ENCODE assay signal across 14 mouse cellular contexts in genomic region chr17:86778147-86778546, GRCm38 (mm10). TPM values are rescaled to one million over a fixed set of nuclear protein-coding genes. Genes with fewer than 3 reads are reported as not detected.
"Had no signal": no experiment of that assay in that cellular context is flagged by ENCODE, and none has a peak within 500 bp of the region (broad histone marks: within the 10 kb centered on the region; RNA-seq: fewer than 3 reads in every experiment).

No protein-coding gene starts in this region.

- H3K27me3 ChIP-seq: limb, embryonic 13.5 days; midbrain, embryonic 12.5 days; neural tube, embryonic 13.5 days; stomach, embryonic 15.5 days had no signal

- DNase-seq: kidney, adult 18-20 months; kidney, postnatal 10 days; layer of hippocampus, postnatal 36 days; left cerebral cortex, postnatal 4 days; lung, adult 18-20 months; lung, postnatal 14 days; retina, postnatal 1 day; right cerebral cortex, postnatal 4 days had no signal

- H3K4me1 ChIP-seq: midbrain, embryonic 12.5 days; stomach, embryonic 15.5 days had no signal

- H3K36me3 ChIP-seq: limb, embryonic 13.5 days; midbrain, embryonic 12.5 days; neural tube, embryonic 13.5 days; stomach, embryonic 15.5 days had no signal

- H3K9me3 ChIP-seq: limb, embryonic 13.5 days; midbrain, embryonic 12.5 days; neural tube, embryonic 13.5 days; stomach, embryonic 15.5 days had no signal

- H3K4me3 ChIP-seq: limb, embryonic 13.5 days; midbrain, embryonic 12.5 days; neural tube, embryonic 13.5 days; stomach, embryonic 15.5 days had no signal

- H3K27ac ChIP-seq: limb, embryonic 13.5 days; liver, embryonic 14.5 days; midbrain, embryonic 12.5 days; neural tube, embryonic 13.5 days; stomach, embryonic 15.5 days had no signal

RNA-seq across cellular contexts. Expression of gene Epas1, which starts 24.6 kb away (rescaled TPM):
- total RNA-seq: megakaryocyte-erythroid progenitor cell, adult 5-6 weeks had no signal
